Mouse (Mus musculus) mouse trophoblast stem cell (cell line): ENCODE results near the gene Hist2h2ab.
"Not testable (repeated sequence)": the region's sequence is repeated elsewhere in the genome, so short reads cannot be mapped to it uniquely, and the experiment has no call there.

ENCODE experiments used
- in situ Hi-C, 2 experiments: fragments of 300-500 bp; cut with MseI, MboI; formaldehyde crosslinking; loops; 2 replicates in 1 of 2; 3 replicates in 1 of 2; pipeline ENCODE4 v1.15.1; 2025

Gene Hist2h2ab

GRCm38 (mm10) chr3:96198181-96198580 is 21.5 kb upstream of the Hist2h2ab start:
- in situ Hi-C loops: no loop called here

- in situ Hi-C loops: not testable (repeated sequence)
Measured at GRCm38 (mm10) chr3:96198601-96199251, 20.9 kb upstream of the Hist2h2ab start.

GRCm38 (mm10) chr3:96199731-96200130 is 19.9 kb upstream of the Hist2h2ab start:
- in situ Hi-C loops: no loop called here

GRCm38 (mm10) chr3:96207819-96208218 is 11.8 kb upstream of the Hist2h2ab start:
- in situ Hi-C loops: no loop called here

- in situ Hi-C loops: no loop called here
Measured at GRCm38 (mm10) chr3:96209242-96209641, 10.4 kb upstream of the Hist2h2ab start.

- in situ Hi-C loops: no loop called here
Measured at GRCm38 (mm10) chr3:96219191-96219641, 449 bp upstream of the Hist2h2ab start.

GRCm38 (mm10) chr3:96220131-96220764 is 583 bp downstream of the Hist2h2ab start:
- in situ Hi-C loops: not testable (repeated sequence)

- in situ Hi-C loops: no loop called here
Measured at GRCm38 (mm10) chr3:96220765-96221639, 1.3 kb downstream of the Hist2h2ab start, which contains the start of the genes Hist2h2ac and Hist2h2be. Gene Hist2h2ac, minus strand, starts transcription at chr3:96220880. Gene Hist2h2be, plus strand, starts transcription at chr3:96221119.

GRCm38 (mm10) chr3:96221640-96222038 is 2.0 kb downstream of the Hist2h2ab start:
- in situ Hi-C loops: no loop called here

- in situ Hi-C loops: no loop called here
Measured at GRCm38 (mm10) chr3:96222774-96223173, 3.1 kb downstream of the Hist2h2ab start.

- in situ Hi-C loops: no loop called here
Measured at GRCm38 (mm10) chr3:96225421-96225820, 5.8 kb downstream of the Hist2h2ab start.

- in situ Hi-C loops: no loop called here
Measured at GRCm38 (mm10) chr3:96226695-96227648, 7.3 kb downstream of the Hist2h2ab start.

GRCm38 (mm10) chr3:96228828-96229227 is 9.2 kb downstream of the Hist2h2ab start:
- in situ Hi-C loops: no loop called here

GRCm38 (mm10) chr3:96230404-96230803 is 10.7 kb downstream of the Hist2h2ab start:
- in situ Hi-C loops: no loop called here

GRCm38 (mm10) chr3:96230910-96231757 is 11.5 kb downstream of the Hist2h2ab start:
- in situ Hi-C loops: no loop called here

- in situ Hi-C loops: no loop called here
Measured at GRCm38 (mm10) chr3:96231758-96232120, 12.1 kb downstream of the Hist2h2ab start.

- in situ Hi-C loops: no loop called here
Measured at GRCm38 (mm10) chr3:96234914-96235313, 15.2 kb downstream of the Hist2h2ab start.

GRCm38 (mm10) chr3:96235836-96236235 is 16.2 kb downstream of the Hist2h2ab start:
- in situ Hi-C loops: no loop called here

- in situ Hi-C loops: no loop called here
Measured at GRCm38 (mm10) chr3:96236834-96237334, 17.2 kb downstream of the Hist2h2ab start.

GRCm38 (mm10) chr3:96237335-96237903 is 17.8 kb downstream of the Hist2h2ab start:
- in situ Hi-C loops: no loop called here
